ENCODE assay signal across 11 mouse cellular contexts in genomic region chr10:3414813-3415212, GRCm38 (mm10). TPM values are rescaled to one million over a fixed set of nuclear protein-coding genes. Genes with fewer than 3 reads are reported as not detected.
A peak's percentile ranks its signal among the peaks of the same experiment; 100 is the strongest.
DNase-seq lines count a peak whose midpoint lies in the region; ATAC-seq and TF ChIP-seq lines count a peak whose summit lies in the region.
"Had no signal": no experiment of that assay in that cellular context is flagged by ENCODE, and none has a peak within 500 bp of the region (broad histone marks: within the 10 kb centered on the region; RNA-seq: fewer than 3 reads in every experiment).

No protein-coding gene starts in this region.

- H3K27ac ChIP-seq in forebrain, postnatal 0 days (ENCODE audit: low read depth, low read length): no peak overlapping the region
- no peak overlapping the region for H3K27ac ChIP-seq in forebrain, embryonic 10.5 days
- 0 out of 2 replicates have a peak overlapping the region, but pooled peaks have one; percentile 15 for H3K27ac ChIP-seq in hindbrain, embryonic 15.5 days (replicated peaks)
- H3K27ac ChIP-seq: limb, embryonic 10.5 days had no signal

- no peaks in the 10 kb centered on the region for H3K9me3 ChIP-seq in forebrain, postnatal 0 days (ENCODE audit: low read length)
- no peaks in the 10 kb centered on the region; the same call in 1 of the 2 replicates for H3K9me3 ChIP-seq in forebrain, embryonic 10.5 days
- no peaks in the 10 kb centered on the region for H3K9me3 ChIP-seq in hindbrain, embryonic 15.5 days
- H3K9me3 ChIP-seq: limb, embryonic 10.5 days had no signal

- no peak overlapping the region for H3K4me3 ChIP-seq in forebrain, postnatal 0 days (ENCODE audit: low read depth, low read length)
- no peak overlapping the region for H3K4me3 ChIP-seq in forebrain, embryonic 10.5 days
- no peak overlapping the region for H3K4me3 ChIP-seq in hindbrain, embryonic 15.5 days
- H3K4me3 ChIP-seq: limb, embryonic 10.5 days had no signal

- no peaks in the 10 kb centered on the region for H3K4me1 ChIP-seq in forebrain, postnatal 0 days (ENCODE audit: insufficient read depth)
- H3K4me1 ChIP-seq in forebrain, embryonic 10.5 days: no peaks in the 10 kb centered on the region
- peaks cover 16% of the 10 kb centered on the region for H3K4me1 ChIP-seq in hindbrain, embryonic 15.5 days (replicated peaks)

- no peak overlapping the region for H3K9ac ChIP-seq in forebrain, postnatal 0 days
- no peak overlapping the region for H3K9ac ChIP-seq in hindbrain, embryonic 15.5 days

- H3K27me3 ChIP-seq in forebrain, postnatal 0 days (ENCODE audit: insufficient read depth, low read length): no peaks in the 10 kb centered on the region
- H3K27me3 ChIP-seq in forebrain, embryonic 10.5 days (ENCODE audit: poor library complexity, severe bottlenecking): no peaks in the 10 kb centered on the region
- no peaks in the 10 kb centered on the region for H3K27me3 ChIP-seq in hindbrain, embryonic 15.5 days

- DNase-seq in forebrain, postnatal 0 days: no peak
- no peak for DNase-seq in forebrain, embryonic 10.5 days (ENCODE audit: extremely low spot score, low spot score)
- DNase-seq in cerebellum, adult 11 months: peak; percentile 43
- DNase-seq in heart, adult 11 months: peak; percentile 97
- DNase-seq in spleen, adult 12 weeks (ENCODE audit: low spot score): no peak
- no peak for DNase-seq in testis, postnatal 10 days (ENCODE audit: low spot score)
- DNase-seq in spleen, postnatal 36 days (ENCODE audit: low spot score in 2 of 2): no peak

- no peak overlapping the region for H3K4me2 ChIP-seq in forebrain, postnatal 0 days (ENCODE audit: low read depth)
- no peak overlapping the region for H3K4me2 ChIP-seq in hindbrain, embryonic 15.5 days

- TF ChIP-seq CTCF in forebrain, postnatal 0 days (IDR thresholded peaks at IDR 0.05; ENCODE audit: low read depth): no peak

- 61% methylated on average over 5 of the region's 5 CpGs for WGBS in forebrain, postnatal 0 days
- 80% methylated on average over 5 of the region's 5 CpGs for WGBS in forebrain, embryonic 10.5 days
- 50% methylated on average over 5 of the region's 5 CpGs for WGBS in hindbrain, embryonic 15.5 days

- no peaks in the 10 kb centered on the region for H3K36me3 ChIP-seq in forebrain, postnatal 0 days (ENCODE audit: insufficient read depth)
- H3K36me3 ChIP-seq in forebrain, embryonic 10.5 days (replicated peaks): no peaks in the 10 kb centered on the region
- no peaks in the 10 kb centered on the region for H3K36me3 ChIP-seq in hindbrain, embryonic 15.5 days
- H3K36me3 ChIP-seq: limb, embryonic 10.5 days had no signal

- peak; percentile 18; the same call in 1 of the 2 replicates for ATAC-seq in forebrain, postnatal 0 days
- ATAC-seq in hindbrain, embryonic 15.5 days (ENCODE audit: low FRiP score, low read depth): peak; percentile 63; the same call in 1 of the 2 replicates
- ATAC-seq: inflammation-experienced regulatory T-cells, adult 6 months had no signal

RNA-seq across cellular contexts. Expression of gene Ppp1r14c, which starts 49.0 kb away (rescaled TPM):
- 81.4 and 85.8 TPM in 2 replicates for total RNA-seq in forebrain, postnatal 0 days (2014; rRNA removed)
- 96.8 and 101 TPM in 2 replicates for polyA plus RNA-seq in forebrain, postnatal 0 days (2015; fragmentation: Nextera tagmentation; extraction: Ambion mirVana)
- 1.3 and 1.5 TPM in 2 replicates for polyA plus RNA-seq in forebrain, embryonic 10.5 days (2016; fragmentation: Nextera tagmentation; extraction: Ambion mirVana)
- polyA plus RNA-seq in hindbrain, embryonic 15.5 days (2015; fragmentation: Nextera tagmentation; extraction: Ambion mirVana): 66.2 and 77.3 TPM in 2 replicates
- polyA plus RNA-seq: spleen, adult 2 months had no signal

Comparison
In these comparisons a context has a peak if more than half of its experiments do, and no peak if none do; other contexts are left out.
1. RNA of gene Ppp1r14c, which starts 49.0 kb away (polyA plus RNA-seq): 96.8 to 101 TPM in forebrain, postnatal 0 days and 66.2 to 77.3 TPM in hindbrain, embryonic 15.5 days; 1.3 to 1.5 TPM in forebrain, embryonic 10.5 days; every median in the first group is over 10 times any median in the second.
2. DNase-seq: peak in cerebellum, adult 11 months (single experiment) and heart, adult 11 months (single experiment); none in forebrain, postnatal 0 days (single experiment), forebrain, embryonic 10.5 days (single experiment), spleen, adult 12 weeks (single experiment), testis, postnatal 10 days (single experiment) and spleen, postnatal 36 days (0 of 2).